Mouse (Mus musculus) embryo, embryonic 11.5 days (tissue): ENCODE measurements around the gene Cd34.
A peak's percentile ranks its signal among the peaks of the same experiment; 100 is the strongest.

Source experiments
- DNase-seq: peaks from one replicate; pipeline ENCODE4 v3.0.0-alpha.2; 2012; ENCODE audit warnings: low read depth, low spot score

Gene Cd34

DNA sequence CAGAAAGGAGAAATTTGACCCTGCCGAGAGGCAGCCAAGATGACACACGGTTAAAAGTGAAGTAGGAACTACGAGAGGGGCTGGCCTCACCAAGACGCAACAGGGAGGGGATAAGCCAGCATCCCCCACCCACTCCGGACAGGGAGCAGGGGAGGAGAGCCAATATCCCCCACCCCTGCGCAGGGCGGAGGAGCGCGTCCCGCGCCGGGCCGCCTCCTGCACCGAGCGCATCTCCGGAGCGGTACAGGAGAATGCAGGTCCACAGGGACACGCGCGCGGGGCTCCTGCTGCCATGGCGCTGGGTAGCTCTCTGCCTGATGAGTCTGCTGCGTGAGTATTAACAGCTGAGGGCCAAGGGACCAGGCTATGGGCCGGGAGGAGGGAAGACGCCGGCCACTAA lies at the start of gene Cd34:
Cd34 (plus strand) TSS at position 105 of the 400 bp plus-strand sequence.
- DNase-seq, result peak; percentile 9

GRCm38 (mm10) chr1:194894513-194894912 lies 44.1 kb upstream of the Cd34 start:
- no peak for DNase-seq

- DNase-seq, result no peak
These were observed 43.3 kb upstream of the Cd34 start for GRCm38 (mm10) chr1:194895287-194895686.

- DNase-seq, result no peak
These were observed 37.5 kb upstream of the Cd34 start for GRCm38 (mm10) chr1:194901075-194901474.

DNA sequence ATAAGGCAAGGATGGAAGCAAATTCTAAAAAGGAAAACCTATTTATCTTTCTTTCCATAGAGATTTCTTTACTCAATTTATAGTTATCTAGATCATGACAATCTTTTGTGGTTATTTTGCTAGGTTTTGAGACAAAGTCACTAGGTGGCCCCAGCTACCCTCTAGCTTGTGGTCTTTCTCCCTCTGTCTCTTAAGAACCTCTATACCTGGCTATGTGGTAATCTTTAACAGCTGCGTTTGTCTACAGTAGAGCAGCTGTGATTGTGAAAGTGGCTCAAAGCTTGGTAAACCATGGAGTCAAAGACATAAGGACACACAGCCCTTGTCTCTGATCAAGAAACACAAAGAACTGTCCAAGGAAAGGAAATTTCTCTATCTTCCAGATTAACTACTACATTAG lies 36.8 kb upstream of the Cd34 start:
- DNase-seq, result no peak

GRCm38 (mm10) chr1:194908956-194909355 lies 29.7 kb upstream of the Cd34 start:
- no peak for DNase-seq

DNA sequence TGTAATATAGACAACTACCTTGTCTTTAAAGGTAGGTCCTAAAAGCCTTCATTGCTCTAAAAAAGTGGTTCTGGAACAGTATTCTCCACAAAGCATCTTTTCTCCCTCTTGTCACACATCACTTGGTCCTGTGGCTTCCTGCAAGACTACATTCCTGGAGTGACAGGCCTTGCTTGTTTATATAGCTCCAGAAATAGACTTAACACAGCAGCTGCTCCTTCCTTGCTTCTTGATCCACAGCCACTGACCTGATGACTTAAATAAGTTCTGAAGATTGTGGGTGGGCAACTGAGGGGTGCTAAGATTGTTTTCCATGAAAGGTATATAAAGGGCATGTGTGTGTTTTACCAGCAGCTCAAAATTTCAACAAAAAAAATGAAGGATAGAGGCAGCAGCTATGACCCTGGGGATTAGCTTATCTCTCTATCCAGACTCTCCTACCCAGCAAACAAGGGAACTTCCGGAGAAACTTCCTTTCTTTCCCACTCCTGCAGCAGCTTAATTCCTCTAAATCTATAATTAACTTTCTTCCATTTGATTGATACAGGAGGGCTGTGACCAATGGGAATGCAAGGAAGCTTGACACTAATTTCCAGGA lies 12.8 kb upstream of the Cd34 start:
- DNase-seq, result no peak

DNA sequence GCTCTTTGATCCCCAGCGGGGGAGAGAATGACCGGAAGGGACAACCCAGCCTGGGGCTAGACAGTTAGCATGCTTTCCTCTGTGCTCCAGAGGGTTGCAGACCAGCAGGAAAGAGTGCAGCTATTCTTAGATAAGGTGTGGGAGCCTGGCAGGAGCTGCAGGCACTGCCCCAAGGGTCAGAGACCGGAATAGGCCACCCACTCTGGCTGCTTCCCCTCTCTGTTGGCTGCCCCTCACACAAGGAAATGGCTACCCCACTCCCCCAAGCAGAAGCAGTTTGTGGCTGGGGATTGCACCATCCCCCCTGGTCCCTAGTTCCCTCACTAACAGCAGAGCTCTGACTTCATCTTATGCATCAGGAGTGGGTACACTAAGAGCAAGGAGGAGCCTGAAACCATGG lies 10.7 kb upstream of the Cd34 start:
- DNase-seq, result no peak

DNA sequence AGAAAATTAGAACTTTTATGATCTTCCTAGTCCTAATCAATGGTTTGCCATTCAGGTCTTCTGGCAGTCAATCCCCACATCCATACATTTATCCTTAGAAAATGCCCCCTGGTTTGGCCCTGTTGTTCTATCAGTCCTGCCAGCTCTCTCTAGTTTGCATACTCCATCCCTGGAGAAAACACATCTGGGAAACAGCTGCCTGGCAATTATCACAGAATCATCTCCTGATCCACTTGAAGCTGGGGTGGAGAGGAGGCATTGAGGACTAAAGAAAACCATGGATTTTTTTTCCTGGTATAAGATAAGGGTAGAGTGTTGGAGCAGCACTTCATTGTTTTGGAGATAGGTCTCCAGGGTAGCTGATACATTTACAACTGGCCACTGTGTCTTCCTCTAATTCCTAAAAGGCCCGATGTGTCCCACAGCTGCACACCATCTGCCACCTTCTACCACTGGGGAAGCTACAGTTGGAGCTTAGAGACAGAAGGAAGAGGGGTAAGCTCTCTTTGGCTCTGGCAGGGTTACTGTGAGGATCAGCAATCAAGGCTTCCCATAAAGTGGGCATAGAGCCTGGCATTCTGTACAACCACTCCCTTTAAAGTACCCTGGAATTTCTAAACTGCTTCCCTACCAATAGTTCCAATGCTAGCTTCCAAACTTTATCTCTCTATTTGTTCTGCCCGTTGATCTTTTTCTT lies 9.2 kb upstream of the Cd34 start:
- no peak for DNase-seq

- DNase-seq, result no peak
These were observed 8.7 kb upstream of the Cd34 start for GRCm38 (mm10) chr1:194929972-194930355.

GRCm38 (mm10) chr1:194930706-194931105 lies 7.9 kb upstream of the Cd34 start:
- DNase-seq, result no peak

DNA sequence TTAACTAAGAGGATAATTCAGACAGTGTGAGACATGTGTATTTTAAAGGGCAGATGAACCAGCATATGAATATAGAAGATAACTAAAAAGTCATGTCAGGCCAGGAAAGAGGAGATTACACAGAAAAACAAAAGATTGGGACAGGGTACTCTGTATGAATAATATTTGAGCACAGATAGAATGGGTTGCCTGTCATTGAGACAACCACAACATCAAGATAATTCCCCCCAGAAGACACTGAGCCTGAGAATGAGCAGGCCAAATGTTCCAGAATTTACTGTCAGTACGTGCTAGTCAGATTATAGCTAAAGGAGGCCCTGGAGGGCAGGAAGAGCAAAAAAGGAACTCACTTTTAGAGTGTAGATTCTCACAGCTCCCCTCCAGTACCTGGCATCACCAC lies 3.3 kb upstream of the Cd34 start:
- DNase-seq, result no peak

GRCm38 (mm10) chr1:194941528-194941927 lies 2.9 kb downstream of the Cd34 start:
- DNase-seq, result no peak

DNA sequence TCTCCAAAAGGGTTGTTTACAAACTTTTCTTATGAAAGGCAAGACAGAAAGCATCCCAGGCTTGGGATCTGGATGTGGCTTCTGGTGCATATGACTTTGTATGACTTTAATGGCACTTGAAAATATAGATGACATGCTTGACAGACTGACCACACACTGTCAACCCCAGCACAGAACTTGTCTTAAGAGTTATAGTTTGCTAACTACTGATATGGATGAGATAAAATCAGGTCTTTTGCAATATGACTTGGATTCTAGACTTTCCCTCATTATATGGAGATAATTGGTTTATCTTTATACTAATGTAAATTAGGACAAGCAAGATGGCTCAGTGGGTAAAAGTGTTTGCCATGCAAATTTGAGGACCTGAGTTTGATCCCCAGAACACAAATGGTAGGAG lies 4.3 kb downstream of the Cd34 start:
- DNase-seq, result no peak

- DNase-seq, result no peak
These were observed 4.9 kb downstream of the Cd34 start for GRCm38 (mm10) chr1:194943485-194943884.

- DNase-seq, result no peak
These were observed 6.8 kb downstream of the Cd34 start for GRCm38 (mm10) chr1:194945382-194945781.

- DNase-seq, result no peak
These were observed 7.8 kb downstream of the Cd34 start for GRCm38 (mm10) chr1:194946467-194946866.

DNA sequence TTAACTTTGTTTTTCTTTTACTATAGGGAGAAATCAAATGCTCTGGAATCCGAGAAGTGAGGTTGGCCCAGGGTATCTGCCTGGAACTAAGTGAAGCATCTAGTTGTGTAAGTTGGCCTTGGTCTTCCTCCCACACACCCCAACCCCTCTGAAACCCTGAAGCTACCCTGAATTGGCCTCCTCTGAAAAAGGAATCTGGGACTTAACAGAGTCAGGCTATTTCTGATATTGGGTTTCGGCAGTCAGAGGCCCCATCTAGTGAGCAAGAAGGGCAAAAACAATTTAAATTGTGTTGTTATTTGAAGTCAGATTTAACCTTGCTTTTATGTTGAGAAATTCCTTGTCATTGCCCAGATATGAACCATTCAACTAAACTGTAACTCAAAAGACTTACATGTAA lies 12.3 kb downstream of the Cd34 start:
- DNase-seq, result no peak

GRCm38 (mm10) chr1:194952891-194953290 lies 14.3 kb downstream of the Cd34 start:
- DNase-seq, result no peak

DNA sequence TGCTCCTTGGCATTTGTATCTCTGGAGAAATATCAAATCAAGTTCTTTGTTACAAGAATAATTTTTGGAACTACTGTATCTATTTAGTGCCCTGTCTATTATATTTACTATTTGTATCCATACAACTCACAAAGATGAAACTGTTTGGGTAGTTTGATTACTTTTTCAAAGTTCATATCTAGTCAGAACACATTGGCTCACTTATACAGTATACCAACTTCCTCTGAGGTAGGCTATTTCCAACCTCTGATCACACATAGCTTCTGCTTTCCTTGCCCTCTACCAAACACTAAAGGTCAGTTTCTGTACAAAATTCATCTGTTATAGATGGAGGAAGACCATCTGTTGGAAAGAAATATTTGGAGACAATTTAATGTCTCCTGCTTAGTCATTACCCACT lies 16.1 kb downstream of the Cd34 start:
- DNase-seq, result no peak

DNA sequence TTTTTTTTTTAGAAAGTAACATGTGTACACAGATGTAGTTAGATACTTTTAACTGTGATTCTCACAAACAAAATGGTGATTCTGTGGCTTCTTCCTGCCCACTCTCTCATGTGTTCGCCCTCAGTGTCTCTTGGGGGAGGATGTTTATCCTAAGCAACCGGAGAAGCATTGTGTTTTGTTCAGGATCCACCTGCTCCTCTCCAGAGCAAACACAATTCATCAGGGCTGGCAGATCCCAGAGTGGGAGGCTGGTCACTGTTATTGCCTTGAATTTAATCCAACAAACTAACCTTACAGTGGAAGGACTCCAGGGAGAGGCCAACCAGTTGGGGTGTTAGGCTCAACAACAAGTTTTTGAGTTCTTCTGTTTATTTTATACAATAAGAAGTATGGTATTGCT lies 17.1 kb downstream of the Cd34 start:
- no peak for DNase-seq

DNA sequence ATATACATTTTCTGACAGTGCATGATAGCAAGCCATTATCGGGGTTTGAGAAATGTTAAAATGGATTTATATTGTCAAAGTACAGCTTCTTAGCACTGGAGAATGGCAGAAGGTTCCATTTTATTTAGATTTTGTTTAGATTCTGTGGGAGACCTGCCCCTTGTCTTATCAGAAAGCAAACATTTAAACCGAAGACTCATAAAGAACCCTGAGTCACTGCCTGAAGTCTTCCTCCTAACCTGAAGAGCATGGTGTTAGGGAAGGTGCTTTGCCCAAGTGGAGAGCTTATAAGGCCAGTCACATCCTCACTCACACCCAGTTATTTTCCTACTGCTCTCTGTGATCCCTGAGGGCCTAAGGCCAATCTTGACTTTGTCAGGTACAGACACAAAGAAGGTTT lies 18.4 kb downstream of the Cd34 start:
- no peak for DNase-seq

DNA sequence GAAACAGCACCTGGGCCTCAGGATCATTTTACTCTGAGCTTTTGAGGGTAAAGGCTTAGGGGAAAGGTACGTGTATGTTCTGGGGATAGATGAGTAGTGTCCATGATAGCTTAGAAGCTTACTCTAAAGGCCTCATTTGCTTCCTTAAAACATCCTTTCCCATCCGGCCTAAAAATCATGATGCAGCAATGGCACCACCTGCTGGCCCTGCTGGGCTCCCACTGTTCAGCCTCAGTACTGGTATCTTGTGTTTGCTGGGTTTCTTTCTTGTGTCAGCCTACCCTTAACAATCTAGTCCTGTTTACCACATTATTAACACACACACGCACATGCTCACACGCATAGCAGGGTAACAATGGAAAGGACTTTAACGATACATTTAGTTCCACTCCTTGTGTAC lies 23.6 kb downstream of the Cd34 start:
- DNase-seq, result peak; percentile 37

DNA sequence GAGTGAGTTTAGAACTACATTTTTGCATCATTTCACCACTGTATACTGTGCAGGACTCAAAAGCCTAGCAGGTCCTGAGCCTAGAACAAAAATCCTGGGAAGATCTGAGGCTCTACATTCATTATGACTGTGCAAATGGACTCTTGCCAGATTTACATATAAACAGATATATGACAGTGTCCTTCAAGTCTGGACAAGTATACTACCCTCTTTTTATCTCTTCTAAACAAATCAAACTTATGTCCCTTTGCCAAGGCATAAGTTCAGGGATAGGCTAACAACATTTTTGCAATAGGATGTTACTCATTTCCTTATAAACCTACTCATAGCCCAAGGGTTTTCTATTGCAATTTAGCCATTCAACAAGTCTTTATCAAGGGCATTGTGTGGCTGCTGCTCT lies 24.1 kb downstream of the Cd34 start:
- no peak for DNase-seq
